Mouse (Mus musculus) midbrain, embryonic 13.5 days (tissue): ENCODE results near the gene Faiml. TPM values are rescaled to one million over a fixed set of nuclear protein-coding genes. Genes with fewer than 3 reads are reported as not detected.

Experiments used
- polyA plus RNA-seq: library from polyadenylated mRNA; unstranded; fragments of >200 nt; fragmentation: Nextera tagmentation; extraction: Ambion mirVana; gene quantifications from 2 replicates; pipeline ENCODE4 v1.2.1, GENCODE M21; 2015

Faiml gene
- polyA plus RNA-seq, 1 experiment from 2014 or later, result not detected

Other genes starting within 250 kb of the Faiml start
- gene Gm1123, start 201.5 kb downstream of the Faiml start, polyA plus RNA-seq, result 0.09 and 0.26 TPM in 2 replicates
- gene Pik3cb, start 96.6 kb downstream of the Faiml start, polyA plus RNA-seq, result 3.1 and 3.9 TPM in 2 replicates
- 79.4 and 80.2 TPM in 2 replicates for gene Cep70, start 6.1 kb upstream of the Faiml start, polyA plus RNA-seq
- gene Esyt3, start 121.3 kb upstream of the Faiml start, polyA plus RNA-seq, result 0.30 and 0.46 TPM in 2 replicates
- gene Mras, start 200.1 kb upstream of the Faiml start, polyA plus RNA-seq, result 43.8 and 46.0 TPM in 2 replicates
- gene Nme9, start 214.2 kb upstream of the Faiml start, polyA plus RNA-seq, result 0.55 TPM in 1 of 2 replicates, not detected in the other